Mouse (Mus musculus) lung, embryonic 15.5 days (tissue): ENCODE measurements around the gene Erv3. TPM values are rescaled to one million over a fixed set of nuclear protein-coding genes. Genes with fewer than 3 reads are reported as not detected.

Experiments
- ATAC-seq: fragments of 200-750 bp; cut with Nextera tagmentation; 2 replicates; pipeline ENCODE4 v1.8.0; 2017; ENCODE audit warnings: moderate number of reproducible peaks, borderline replicate concordance; ENCODE audit not compliant: low FRiP score, low TSS enrichment; ENCODE audit errors: extremely low read depth
- H3K27ac ChIP-seq: fragments of 300-500 bp; sonication (generic); 2 replicates; pipeline ENCODE4 v1.5.1; 2015; ENCODE audit warnings: moderate library complexity, mild to moderate bottlenecking, inconsistent platforms
- H3K27me3 ChIP-seq: fragments of 300-500 bp; sonication (generic); 2 replicates; pipeline ENCODE4 v1.6.1; 2015; ENCODE audit warnings: inconsistent platforms
- H3K36me3 ChIP-seq: fragments of 300-500 bp; sonication (generic); 2 replicates; pipeline ENCODE4 v1.6.1; 2015; ENCODE audit warnings: inconsistent platforms
- H3K4me1 ChIP-seq: fragments of 300-500 bp; sonication (generic); 2 replicates; pipeline ENCODE4 v1.6.1; 2015; ENCODE audit warnings: inconsistent platforms
- H3K4me2 ChIP-seq: fragments of 300-500 bp; sonication (generic); 2 replicates; pipeline ENCODE4 v1.6.1; 2015; ENCODE audit warnings: inconsistent platforms, mild to moderate bottlenecking, moderate library complexity
- H3K4me3 ChIP-seq: fragments of 300-500 bp; sonication (generic); 2 replicates; pipeline ENCODE4 v1.5.1; 2015; ENCODE audit warnings: mild to moderate bottlenecking, inconsistent platforms
- H3K9ac ChIP-seq: fragments of 300-500 bp; sonication (generic); 2 replicates; pipeline ENCODE4 v1.6.1; 2015; ENCODE audit warnings: inconsistent platforms
- H3K9me3 ChIP-seq: fragments of 300-500 bp; sonication (generic); 2 replicates; pipeline ENCODE4 v1.6.1; 2016; ENCODE audit warnings: inconsistent platforms
- WGBS: fragments of 180-500 bp; shearing (Covaris S2); methylation state at CpG from one replicate; pipeline ENCODE4 v1.1.7; 2015; 5-methylcytosine and 5-hydroxymethylcytosine counted together
- polyA plus RNA-seq: library from polyadenylated mRNA; unstranded; fragments of >200 nt; fragmentation: Nextera tagmentation; extraction: Ambion mirVana; gene quantifications from 2 replicates; pipeline ENCODE4 v1.2.1, GENCODE M21; 2015

Gene Erv3
- not detected in 2 replicates for polyA plus RNA-seq

DNA sequence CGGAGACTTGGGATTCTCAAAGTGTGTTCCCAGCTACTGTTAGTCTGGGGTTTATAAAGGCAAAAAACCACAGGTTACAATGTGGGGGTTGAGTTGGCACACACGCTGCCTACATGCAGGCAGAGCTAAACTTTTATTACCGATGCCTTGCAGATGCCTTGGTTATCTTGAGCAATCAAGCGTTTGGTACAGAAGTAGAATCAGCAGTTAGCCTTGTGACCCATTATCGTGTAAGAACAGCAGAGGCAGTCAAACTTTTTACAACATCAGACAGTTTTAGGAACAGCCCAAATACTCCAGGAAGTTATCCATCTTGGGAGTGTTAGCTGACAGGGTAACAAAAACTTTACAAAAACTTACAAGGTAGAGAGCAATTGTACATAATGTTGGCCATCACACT is at the start of gene Erv3:
Gene Erv3 (minus strand): TSS at position 27 of the 400 bp plus-strand sequence.
- no peaks in the 10 kb centered on the region for H3K4me1 ChIP-seq

DNA sequence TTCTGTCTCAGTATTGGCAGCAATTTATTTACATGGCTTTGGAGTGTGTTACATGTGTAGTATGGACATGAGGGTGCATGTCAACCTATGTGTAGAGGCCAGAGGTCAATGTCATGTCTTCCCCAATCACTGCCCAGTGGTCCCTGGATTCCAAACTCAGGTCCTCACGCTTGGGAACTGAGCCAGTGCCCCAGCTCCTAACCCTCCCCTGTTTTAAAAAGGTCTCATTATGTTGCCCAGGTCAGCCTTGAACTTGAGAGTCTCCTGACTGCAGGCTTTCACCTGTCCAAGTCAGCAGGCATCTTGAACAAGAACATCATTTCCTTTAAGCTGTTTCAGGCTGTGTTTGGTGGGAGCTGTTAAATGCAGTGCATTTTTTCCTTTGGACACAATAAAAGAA is 49.4 kb upstream of the Erv3 start:
- Histone ChIP-seq H3K4me3 (no peak overlapping the region), H3K9me3 (no peaks in the 10 kb centered on the region), H3K4me2 (peak overlapping the region; percentile 76), H3K27me3 (no peaks in the 10 kb centered on the region), H3K36me3 (no peaks in the 10 kb centered on the region), H3K27ac (no peak overlapping the region), H3K9ac (no peak overlapping the region), H3K4me1 (peaks cover 6% of the 10 kb centered on the region; the same call in 1 of the 2 replicates)
- no peak for ATAC-seq
- WGBS, result 89% methylated on average over 1 of the region's 1 CpGs

More for the DNA sequence above, at the start of gene Erv3:
- Histone ChIP-seq H3K4me2 (no peak within 1 kb of the TSS), H3K27ac (no peak within 1 kb of the TSS), H3K9ac (no peak within 1 kb of the TSS), H3K36me3 (no peaks in the 10 kb centered on the region), H3K27me3 (no peaks in the 10 kb centered on the region), H3K4me3 (no peak within 1 kb of the TSS), H3K9me3 (no peaks in the 10 kb centered on the region)
- WGBS, result 77% methylated on average over 5 of the region's 5 CpGs
- ATAC-seq, result no peak

DNA sequence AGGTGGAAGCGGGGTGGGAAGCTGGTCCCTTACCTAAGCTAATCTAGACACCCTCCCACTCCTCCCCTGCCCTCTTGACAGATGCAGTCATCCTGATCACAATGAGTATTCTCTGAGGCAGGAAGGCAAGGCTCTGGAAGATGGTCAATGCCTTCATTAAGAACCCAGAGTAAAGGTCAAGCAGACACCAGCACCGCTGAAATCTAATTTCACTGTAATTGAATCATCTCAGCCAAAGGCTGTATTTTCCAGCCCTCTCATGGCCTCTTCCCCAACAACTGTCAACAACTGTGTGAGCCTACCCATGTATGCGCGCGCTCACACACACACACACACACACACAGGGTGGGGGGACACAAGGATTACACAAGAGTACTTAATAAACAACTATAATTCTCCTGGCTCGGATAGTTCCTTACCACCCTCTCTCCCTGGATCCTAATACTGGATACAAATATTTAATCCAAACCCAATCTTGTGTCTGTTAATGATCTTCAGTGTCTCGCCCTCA is 48.9 kb upstream of the Erv3 start:
- H3K4me1 ChIP-seq, result peaks cover 6% of the 10 kb centered on the region; the same call in 1 of the 2 replicates
- H3K9ac ChIP-seq, result no peak overlapping the region
- WGBS, result 80% methylated on average over 7 of the region's 7 CpGs
- no peaks in the 10 kb centered on the region for H3K27me3 ChIP-seq
- ATAC-seq, result no peak
- no peak overlapping the region for H3K27ac ChIP-seq
- H3K4me2 ChIP-seq, result no peak overlapping the region
- no peaks in the 10 kb centered on the region for H3K36me3 ChIP-seq
- no peaks in the 10 kb centered on the region for H3K9me3 ChIP-seq
- no peak overlapping the region for H3K4me3 ChIP-seq

DNA sequence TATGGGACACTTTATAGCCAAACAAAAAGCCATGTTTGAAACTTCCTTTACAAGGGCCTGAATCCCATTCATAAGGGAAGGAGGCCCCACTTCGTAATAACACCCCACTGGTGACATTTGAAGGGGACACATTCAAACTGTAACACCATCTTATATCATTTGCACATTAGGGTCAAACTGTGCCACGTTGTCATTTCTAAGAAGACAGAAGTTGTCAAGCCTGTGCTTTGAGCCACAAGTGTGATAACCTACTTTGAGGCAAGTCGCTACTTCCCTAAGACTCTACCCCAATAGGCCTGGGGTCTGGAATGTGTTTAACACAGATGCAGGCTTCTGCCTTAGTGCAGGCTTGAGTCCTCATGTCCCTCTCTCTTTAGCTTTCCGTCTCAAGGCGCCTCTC is 47.8 kb upstream of the Erv3 start:
- peaks cover 6% of the 10 kb centered on the region; the same call in 1 of the 2 replicates for H3K4me1 ChIP-seq
- H3K9me3 ChIP-seq, result no peaks in the 10 kb centered on the region
- H3K27me3 ChIP-seq, result no peaks in the 10 kb centered on the region
- 68% methylated on average over 5 of the region's 5 CpGs for WGBS
- no peak overlapping the region for H3K4me2 ChIP-seq
- no peak overlapping the region for H3K9ac ChIP-seq
- ATAC-seq, result no peak
- no peaks in the 10 kb centered on the region for H3K36me3 ChIP-seq
- no peak overlapping the region for H3K4me3 ChIP-seq
- H3K27ac ChIP-seq, result no peak overlapping the region

DNA sequence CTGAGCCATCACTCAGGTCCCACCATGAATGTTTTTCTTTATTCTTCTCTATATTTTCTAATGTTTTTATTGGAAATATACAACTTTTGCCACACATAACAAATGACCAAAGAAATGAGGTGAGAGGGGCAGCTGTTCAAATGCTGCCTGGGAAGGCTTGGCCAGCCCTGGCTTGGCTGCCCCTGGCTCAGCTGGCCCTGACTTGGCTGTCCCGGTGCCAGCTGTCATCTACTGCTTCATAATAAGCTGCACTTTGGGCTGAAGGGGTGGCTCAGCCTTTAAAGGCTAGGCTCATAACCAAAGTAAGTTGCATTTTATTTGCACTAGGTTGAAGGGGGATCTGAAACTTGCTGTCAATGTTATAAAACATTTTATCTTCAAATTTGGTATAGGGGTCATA is 47.3 kb upstream of the Erv3 start:
- Histone ChIP-seq H3K36me3 (no peaks in the 10 kb centered on the region), H3K27ac (no peak overlapping the region), H3K9me3 (no peaks in the 10 kb centered on the region), H3K9ac (no peak overlapping the region), H3K27me3 (no peaks in the 10 kb centered on the region), H3K4me2 (no peak overlapping the region), H3K4me1 (peaks cover 6% of the 10 kb centered on the region; the same call in 1 of the 2 replicates), H3K4me3 (no peak overlapping the region)
- 48% methylated on average over 1 of the region's 1 CpGs for WGBS
- no peak for ATAC-seq

DNA sequence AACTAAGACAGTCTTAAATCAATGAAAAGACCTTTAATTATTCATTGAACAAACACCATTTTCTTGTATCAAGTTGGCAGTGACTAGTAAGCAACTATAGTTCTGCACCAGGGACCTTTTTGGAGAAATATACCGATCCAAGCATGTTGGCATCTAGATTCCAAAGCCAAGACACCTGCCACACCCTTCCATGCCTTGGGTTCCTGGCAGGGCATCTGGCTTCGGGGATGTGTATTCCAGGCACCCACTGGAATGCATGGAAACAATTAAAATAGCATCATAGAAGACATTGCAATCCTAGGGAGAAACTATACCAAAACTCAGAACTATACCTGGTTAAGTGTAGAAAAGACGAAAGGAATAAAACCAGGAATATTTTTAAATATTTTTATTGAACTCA is 46.7 kb upstream of the Erv3 start:
- Histone ChIP-seq H3K4me1 (peaks cover 6% of the 10 kb centered on the region; the same call in 1 of the 2 replicates), H3K27ac (no peak overlapping the region), H3K27me3 (no peaks in the 10 kb centered on the region), H3K4me2 (no peak overlapping the region), H3K36me3 (no peaks in the 10 kb centered on the region), H3K9me3 (no peaks in the 10 kb centered on the region), H3K9ac (no peak overlapping the region), H3K4me3 (no peak overlapping the region)
- WGBS, result 87% methylated on average over 3 of the region's 3 CpGs
- ATAC-seq, result no peak

DNA sequence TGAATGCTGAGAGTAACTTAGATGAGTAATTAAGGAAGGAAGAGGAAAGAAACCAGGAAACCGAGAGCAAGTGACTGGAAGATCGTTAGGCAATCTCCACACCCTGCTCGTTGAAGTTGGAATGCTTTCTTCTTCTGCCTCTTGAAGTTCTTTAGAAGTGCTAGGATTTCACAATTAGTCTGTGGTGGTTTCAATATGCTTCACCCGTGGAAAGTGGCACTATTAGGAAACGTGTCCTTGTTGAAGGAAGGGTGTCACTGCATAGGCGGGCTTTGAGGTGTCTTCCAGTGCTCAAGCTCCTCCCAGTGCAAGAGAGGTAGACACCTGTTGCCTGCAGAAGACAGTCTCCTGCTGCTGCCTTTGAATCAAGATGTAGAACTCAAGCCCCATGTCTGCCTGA is 46.2 kb upstream of the Erv3 start:
- H3K4me3 ChIP-seq, result no peak overlapping the region
- WGBS, result 48% methylated on average over 6 of the region's 6 CpGs
- H3K9me3 ChIP-seq, result no peaks in the 10 kb centered on the region
- no peak for ATAC-seq
- H3K4me2 ChIP-seq, result no peak overlapping the region
- no peaks in the 10 kb centered on the region for H3K36me3 ChIP-seq
- H3K4me1 ChIP-seq, result peaks cover 2% of the 10 kb centered on the region; the same call in 1 of the 2 replicates
- no peak overlapping the region for H3K27ac ChIP-seq
- H3K27me3 ChIP-seq, result no peaks in the 10 kb centered on the region
- no peak overlapping the region for H3K9ac ChIP-seq

DNA sequence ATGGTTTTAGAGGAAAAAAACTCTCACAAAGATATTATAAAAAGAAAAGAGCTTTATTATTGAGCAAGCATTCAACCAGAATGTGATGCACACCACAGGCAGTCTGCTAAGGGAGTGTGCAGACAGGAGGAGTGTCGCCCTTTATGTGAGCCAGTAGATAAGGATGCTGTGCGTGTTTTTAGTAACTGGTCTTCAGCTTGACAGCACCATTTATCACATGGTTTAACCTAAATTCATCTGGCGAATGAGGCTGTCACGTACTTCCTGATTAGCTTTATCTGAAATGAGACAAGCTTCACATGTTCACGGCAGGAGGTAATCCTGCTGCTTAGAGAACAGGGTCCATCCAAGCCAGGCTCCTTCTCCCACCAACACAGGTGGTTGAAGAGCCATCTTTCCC is 45.5 kb upstream of the Erv3 start:
- no peak for ATAC-seq
- Histone ChIP-seq H3K4me2 (no peak overlapping the region), H3K27me3 (no peaks in the 10 kb centered on the region), H3K27ac (no peak overlapping the region), H3K36me3 (no peaks in the 10 kb centered on the region), H3K4me1 (no peaks in the 10 kb centered on the region), H3K4me3 (no peak overlapping the region), H3K9me3 (no peaks in the 10 kb centered on the region), H3K9ac (no peak overlapping the region)
- WGBS, result 37% methylated on average over 5 of the region's 5 CpGs

DNA sequence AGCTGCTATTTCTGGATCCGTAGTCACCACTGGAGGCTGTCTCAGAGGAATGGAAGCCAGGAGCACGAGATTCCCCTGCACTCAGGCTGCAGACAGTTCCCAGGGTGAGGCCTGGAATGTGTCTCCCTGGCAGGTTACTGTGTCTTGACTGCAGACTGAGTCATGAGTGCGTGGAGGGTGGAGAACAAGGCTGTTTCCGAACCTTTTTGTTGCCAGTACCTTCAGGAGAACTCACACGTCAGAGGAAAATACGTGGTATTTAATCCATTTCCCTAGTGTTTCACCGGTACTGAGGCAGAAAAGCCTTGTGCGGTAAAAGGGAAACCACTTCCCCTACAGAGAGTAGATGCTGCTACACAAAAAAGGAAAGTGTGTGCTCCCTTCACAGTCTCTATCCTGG is 43.3 kb upstream of the Erv3 start:
- Histone ChIP-seq H3K36me3 (no peaks in the 10 kb centered on the region), H3K4me3 (no peak overlapping the region), H3K27me3 (no peaks in the 10 kb centered on the region), H3K27ac (0 out of 2 replicates have a peak overlapping the region, but pooled peaks have one; percentile 2), H3K4me2 (no peak overlapping the region), H3K4me1 (no peaks in the 10 kb centered on the region), H3K9me3 (no peaks in the 10 kb centered on the region), H3K9ac (no peak overlapping the region)
- ATAC-seq, result 0 out of 2 replicates have a peak, but pooled peaks have one; percentile 41
- WGBS, result 36% methylated on average over 8 of the region's 8 CpGs

DNA sequence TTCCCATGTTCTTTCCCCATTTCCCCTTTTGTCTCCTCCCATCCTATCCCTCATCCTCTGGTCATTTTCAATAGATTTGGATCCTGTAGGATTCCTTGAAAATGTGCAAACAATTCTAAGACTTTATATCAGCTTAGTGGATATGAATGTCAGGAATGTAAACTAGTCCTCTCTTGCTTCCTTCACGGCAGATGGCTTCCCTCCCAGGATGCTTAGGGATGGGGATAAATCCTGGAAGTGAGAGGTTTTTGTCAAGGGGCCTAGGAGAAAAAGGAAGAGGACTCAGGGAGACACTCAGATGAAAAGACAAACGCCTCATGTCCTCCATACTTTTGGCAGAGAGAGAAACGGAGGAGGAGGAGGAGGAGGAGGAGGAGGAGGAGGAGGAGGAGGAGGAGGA is 42.9 kb upstream of the Erv3 start:
- no peak overlapping the region for H3K9ac ChIP-seq
- H3K27me3 ChIP-seq, result no peaks in the 10 kb centered on the region
- H3K9me3 ChIP-seq, result no peaks in the 10 kb centered on the region
- no peaks in the 10 kb centered on the region for H3K36me3 ChIP-seq
- no peaks in the 10 kb centered on the region for H3K4me1 ChIP-seq
- H3K4me3 ChIP-seq, result no peak overlapping the region
- no peak for ATAC-seq
- no peak overlapping the region for H3K27ac ChIP-seq
- H3K4me2 ChIP-seq, result no peak overlapping the region
- WGBS, result 15% methylated on average over 2 of the region's 3 CpGs

DNA sequence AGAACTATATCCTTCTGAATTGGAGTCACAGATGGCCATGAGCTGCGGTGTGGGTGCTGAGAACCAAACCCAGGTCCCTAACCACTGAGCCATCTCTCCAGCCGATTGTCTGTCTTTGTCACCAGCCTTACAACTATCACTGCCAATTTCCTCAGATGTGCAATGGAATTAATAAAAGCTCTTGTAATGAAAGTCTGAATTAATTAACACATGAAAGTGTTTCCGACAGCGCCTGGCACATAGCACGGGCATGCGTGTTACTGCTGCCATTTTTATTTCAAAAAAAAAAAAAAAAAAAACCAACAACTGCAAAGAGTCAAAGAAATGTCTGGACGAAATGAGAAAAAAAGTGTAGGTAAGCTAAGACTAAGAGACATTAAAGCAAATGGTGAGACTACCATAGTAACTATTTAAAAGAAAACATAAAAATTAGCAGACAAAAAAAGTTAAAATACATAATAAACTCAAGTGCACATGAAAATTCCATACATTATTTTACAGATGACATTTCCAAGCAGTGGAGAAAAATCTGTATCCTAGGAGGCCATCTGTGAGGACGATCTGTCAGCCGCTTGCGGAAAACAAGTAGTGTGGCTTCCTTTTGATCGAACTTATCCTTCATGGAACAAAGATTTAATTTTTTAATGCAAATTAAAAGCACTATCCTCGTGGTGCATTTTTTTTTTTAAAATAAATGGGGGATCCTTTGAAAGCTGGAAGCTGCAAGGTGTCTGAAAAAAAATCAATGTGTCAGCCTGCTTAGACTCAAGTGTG is 38.0 kb upstream of the Erv3 start:
- H3K4me2 ChIP-seq, result no peak overlapping the region
- no peak overlapping the region for H3K27ac ChIP-seq
- 85% methylated on average over 12 of the region's 12 CpGs for WGBS
- ATAC-seq, result no peak
- no peaks in the 10 kb centered on the region for H3K36me3 ChIP-seq
- H3K4me1 ChIP-seq, result no peaks in the 10 kb centered on the region; the same call in 1 of the 2 replicates
- H3K27me3 ChIP-seq, result no peaks in the 10 kb centered on the region
- H3K9me3 ChIP-seq, result no peaks in the 10 kb centered on the region
- H3K4me3 ChIP-seq, result no peak overlapping the region
- no peak overlapping the region for H3K9ac ChIP-seq

DNA sequence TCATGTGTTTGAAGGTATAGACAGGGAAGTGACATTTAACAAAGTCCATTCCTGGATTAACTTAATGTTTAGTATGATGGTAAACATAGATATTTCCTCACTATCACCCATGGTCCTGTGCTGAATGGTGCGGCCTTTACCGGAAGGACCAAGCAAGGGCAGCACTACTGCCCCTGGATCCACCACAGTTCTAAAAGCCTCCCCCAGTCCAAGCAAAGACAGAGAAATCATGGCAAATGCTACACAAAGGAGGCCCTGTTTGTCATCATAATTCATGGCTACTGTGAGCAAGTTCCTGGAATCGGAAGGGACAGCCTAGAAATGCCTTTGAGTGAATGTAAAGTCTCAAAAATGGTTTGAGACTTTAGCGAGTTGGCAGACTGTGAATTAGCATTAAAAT is 36.5 kb upstream of the Erv3 start:
- WGBS, result 91% methylated on average over 4 of the region's 4 CpGs
- ATAC-seq, result no peak

More for the DNA sequence above, 36.5 kb upstream of the Erv3 start:
- Histone ChIP-seq H3K4me2 (no peak overlapping the region), H3K4me1 (peaks cover 11% of the 10 kb centered on the region), H3K9me3 (no peaks in the 10 kb centered on the region), H3K27me3 (no peaks in the 10 kb centered on the region), H3K27ac (no peak overlapping the region), H3K4me3 (no peak overlapping the region), H3K9ac (no peak overlapping the region), H3K36me3 (no peaks in the 10 kb centered on the region)
